Mouse (Mus musculus): ENCODE results near the gene Olfr1022. TPM values are rescaled to one million over a fixed set of nuclear protein-coding genes. Genes with fewer than 3 reads are reported as not detected.

The Olfr1022 gene
- not detected in 2 replicates for polyA plus RNA-seq (2015; fragmentation: Nextera tagmentation; extraction: Ambion mirVana)

DNA sequence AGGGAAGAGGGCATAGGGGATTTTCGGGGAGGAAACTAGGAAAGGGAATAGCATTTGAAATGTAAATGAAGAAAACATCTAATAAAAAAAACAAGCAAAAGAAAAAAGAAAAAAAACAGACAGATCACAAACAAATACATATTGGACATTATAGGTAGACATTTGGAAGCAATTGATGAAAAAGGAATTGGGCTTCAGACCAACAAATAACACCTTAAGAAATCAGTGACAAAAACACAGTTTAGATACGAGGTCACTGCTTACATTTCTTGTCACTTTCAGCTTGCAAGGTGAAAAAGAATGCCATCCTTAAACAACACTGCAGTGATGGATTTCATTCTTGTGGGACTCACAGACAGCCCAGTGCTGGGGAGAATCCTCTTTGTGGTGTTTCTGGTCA lies at the start of gene Olfr1022:
Gene Olfr1022 (plus strand): TSS at position 301 of the 400 bp plus-strand sequence.
- Histone ChIP-seq H3K27ac (replicated peaks) (no peak within 1 kb of the TSS), H3K4me2 (no peak within 1 kb of the TSS), H3K9ac (no peak within 1 kb of the TSS), H3K27me3 (no peaks in the 10 kb centered on the region), H3K4me3 (no peak within 1 kb of the TSS), H3K4me1 (replicated peaks) (no peaks in the 10 kb centered on the region), H3K36me3 (no peaks in the 10 kb centered on the region), H3K9me3 (no peaks in the 10 kb centered on the region)
- ATAC-seq (ENCODE audit: low FRiP score, low read depth), result no peak
- 73% methylated on average over 2 of the region's 2 CpGs for WGBS

- H3K36me3 ChIP-seq, result no peaks in the 10 kb centered on the region
- H3K4me2 ChIP-seq, result no peak within 1 kb of the TSS
- no peak for ATAC-seq (ENCODE audit: low FRiP score, low read depth)
- H3K9ac ChIP-seq, result no peak within 1 kb of the TSS
- H3K9me3 ChIP-seq, result no peaks in the 10 kb centered on the region
- no peaks in the 10 kb centered on the region for H3K4me1 ChIP-seq (replicated peaks)
- H3K4me3 ChIP-seq, result no peak within 1 kb of the TSS
- H3K27ac ChIP-seq (replicated peaks), result no peak within 1 kb of the TSS
- no peaks in the 10 kb centered on the region for H3K27me3 ChIP-seq
These were observed 23.0 kb upstream of the Olfr1022 start, which contains the start of gene Olfr1019 for GRCm38 (mm10) chr2:85845383-85845782. Gene Olfr1019, minus strand, starts transcription at chr2:85845483.

DNA sequence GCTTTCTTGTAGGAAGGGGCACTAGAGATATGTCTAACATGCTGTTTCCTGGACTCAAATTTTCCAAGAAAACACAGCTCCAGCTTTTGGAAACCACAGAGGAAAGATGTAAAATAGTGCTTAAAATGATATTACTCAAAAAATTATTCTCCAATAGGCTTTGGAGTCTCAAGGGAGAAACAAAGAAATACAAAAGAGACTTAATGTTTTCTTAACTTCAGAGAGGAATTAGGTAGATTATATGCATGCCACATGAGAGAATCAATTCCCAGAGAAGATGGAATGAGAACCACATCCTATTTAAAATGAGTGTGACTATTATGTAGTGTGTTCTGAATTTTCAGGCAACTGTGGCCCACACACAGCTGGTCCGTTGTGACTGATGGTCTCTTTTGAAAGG lies 21.7 kb upstream of the Olfr1022 start, which contains the start of gene Olfr1020:
Gene Olfr1020 (plus strand): TSS at position 301 of the 400 bp plus-strand sequence.
- H3K9ac ChIP-seq, result no peak within 1 kb of the TSS
- H3K9me3 ChIP-seq, result no peaks in the 10 kb centered on the region
- no peak for ATAC-seq (ENCODE audit: low FRiP score, low read depth)
- no peaks in the 10 kb centered on the region for H3K27me3 ChIP-seq
- no peaks in the 10 kb centered on the region for H3K4me1 ChIP-seq (replicated peaks)
- H3K4me3 ChIP-seq, result no peak within 1 kb of the TSS
- 87% methylated on average over 1 of the region's 1 CpGs for WGBS
- H3K4me2 ChIP-seq, result no peak within 1 kb of the TSS
- no peaks in the 10 kb centered on the region for H3K36me3 ChIP-seq
- H3K27ac ChIP-seq (replicated peaks), result no peak within 1 kb of the TSS

DNA sequence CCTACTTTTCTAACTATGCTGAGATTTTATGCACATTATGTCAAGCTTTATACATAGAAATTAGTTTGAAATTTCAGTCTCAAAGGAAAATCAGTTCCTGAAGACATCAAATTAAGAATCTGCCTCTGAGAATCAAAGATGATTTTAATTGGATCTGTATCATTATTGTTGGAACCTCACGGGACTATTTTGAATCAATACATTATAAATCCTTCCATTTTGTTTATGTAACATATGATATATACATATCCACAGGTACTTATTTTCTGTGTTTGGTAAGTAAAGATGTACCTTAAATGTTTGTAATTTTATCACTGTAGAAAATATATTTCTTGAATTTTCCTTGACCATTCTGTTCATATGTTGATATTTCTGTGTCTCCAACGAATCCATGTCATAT lies 16.9 kb downstream of the Olfr1022 start, which contains the start of gene Olfr1023:
Gene Olfr1023 (plus strand): TSS at position 301 of the 400 bp plus-strand sequence.
- no peak within 1 kb of the TSS for H3K9ac ChIP-seq
- H3K36me3 ChIP-seq, result no peaks in the 10 kb centered on the region
- no peak within 1 kb of the TSS for H3K4me3 ChIP-seq
- no peaks in the 10 kb centered on the region for H3K4me1 ChIP-seq (replicated peaks)
- no peaks in the 10 kb centered on the region for H3K9me3 ChIP-seq
- H3K27me3 ChIP-seq, result no peaks in the 10 kb centered on the region
- H3K27ac ChIP-seq (replicated peaks), result no peak within 1 kb of the TSS
- 83% methylated on average over 2 of the region's 2 CpGs for WGBS
- ATAC-seq (ENCODE audit: low FRiP score, low read depth), result no peak
- H3K4me2 ChIP-seq, result no peak within 1 kb of the TSS

DNA sequence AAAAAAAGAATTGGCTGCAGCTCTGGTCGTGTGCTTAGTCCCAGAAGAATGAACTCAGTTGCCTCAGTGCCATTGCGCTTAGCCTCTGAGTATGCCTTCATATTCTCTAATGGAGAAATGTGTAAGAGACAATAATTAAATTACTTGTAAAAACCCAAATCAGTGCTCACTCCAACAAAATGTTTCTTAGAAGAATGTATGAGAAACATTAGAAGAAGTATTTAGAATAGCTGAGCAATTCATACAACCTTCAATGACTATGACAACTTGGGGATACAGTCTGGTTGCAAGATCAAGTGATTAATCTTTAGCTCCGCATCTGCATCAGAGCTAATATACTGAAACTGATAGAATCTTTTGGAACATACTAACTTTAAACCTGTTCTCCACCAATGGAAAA lies 36.6 kb downstream of the Olfr1022 start, which contains the start of gene Olfr1024:
Gene Olfr1024 (minus strand): TSS at position 101 of the 400 bp plus-strand sequence.
- Histone ChIP-seq H3K27me3 (no peaks in the 10 kb centered on the region), H3K4me2 (no peak within 1 kb of the TSS), H3K4me3 (no peak within 1 kb of the TSS), H3K9ac (no peak within 1 kb of the TSS), H3K36me3 (no peaks in the 10 kb centered on the region), H3K9me3 (no peaks in the 10 kb centered on the region; the same call in 1 of the 2 replicates), H3K27ac (replicated peaks) (no peak within 1 kb of the TSS), H3K4me1 (replicated peaks) (no peaks in the 10 kb centered on the region)
- 89% methylated on average over 3 of the region's 3 CpGs for WGBS
- no peak for ATAC-seq (ENCODE audit: low FRiP score, low read depth)

GRCm38 (mm10) chr2:85913197-85913596 lies 44.8 kb downstream of the Olfr1022 start:
- H3K36me3 ChIP-seq, result no peaks in the 10 kb centered on the region
- H3K27me3 ChIP-seq, result no peaks in the 10 kb centered on the region
- H3K4me1 ChIP-seq (replicated peaks), result no peaks in the 10 kb centered on the region
- H3K4me2 ChIP-seq, result no peak overlapping the region
- no peaks in the 10 kb centered on the region for H3K9me3 ChIP-seq
- no peak overlapping the region for H3K4me3 ChIP-seq
- no peak overlapping the region for H3K9ac ChIP-seq
- no peak overlapping the region for H3K27ac ChIP-seq (replicated peaks)
- ATAC-seq (ENCODE audit: low FRiP score, low read depth), result no peak

- no peak for ATAC-seq (ENCODE audit: low FRiP score, low read depth)
- WGBS, result 54% methylated on average over 1 of the region's 1 CpGs
- H3K9ac ChIP-seq, result no peak within 1 kb of the TSS
- H3K9me3 ChIP-seq, result no peaks in the 10 kb centered on the region
- H3K27me3 ChIP-seq, result no peaks in the 10 kb centered on the region
- no peaks in the 10 kb centered on the region for H3K36me3 ChIP-seq
- H3K4me3 ChIP-seq, result no peak within 1 kb of the TSS
- H3K4me1 ChIP-seq (replicated peaks), result no peaks in the 10 kb centered on the region
- no peak within 1 kb of the TSS for H3K4me2 ChIP-seq
- no peak within 1 kb of the TSS for H3K27ac ChIP-seq (replicated peaks)
These were observed 46.5 kb downstream of the Olfr1022 start, which contains the start of gene Olfr1025-ps1 for GRCm38 (mm10) chr2:85914893-85915292. Gene Olfr1025-ps1, plus strand, starts transcription at chr2:85915193.

Other genes starting within 250 kb of the Olfr1022 start
- not detected in 2 replicates for gene Olfr1002, start 217.9 kb upstream of the Olfr1022 start, polyA plus RNA-seq (2015; fragmentation: Nextera tagmentation; extraction: Ambion mirVana)
- not detected in 2 replicates for gene Olfr154, start 204.1 kb upstream of the Olfr1022 start, polyA plus RNA-seq (2015; fragmentation: Nextera tagmentation; extraction: Ambion mirVana)
- gene Olfr1006, start 189.8 kb upstream of the Olfr1022 start, polyA plus RNA-seq (2015; fragmentation: Nextera tagmentation; extraction: Ambion mirVana), result not detected in 2 replicates
- gene Olfr1008, start 179.2 kb upstream of the Olfr1022 start, polyA plus RNA-seq (2015; fragmentation: Nextera tagmentation; extraction: Ambion mirVana), result not detected in 2 replicates
- gene Olfr1009, start 153.2 kb upstream of the Olfr1022 start, polyA plus RNA-seq (2015; fragmentation: Nextera tagmentation; extraction: Ambion mirVana), result not detected in 2 replicates
- not detected in 2 replicates for gene Olfr1012, start 105.8 kb upstream of the Olfr1022 start, polyA plus RNA-seq (2015; fragmentation: Nextera tagmentation; extraction: Ambion mirVana)
- gene Olfr1013, start 101.5 kb upstream of the Olfr1022 start, polyA plus RNA-seq (2015; fragmentation: Nextera tagmentation; extraction: Ambion mirVana), result not detected in 2 replicates
- not detected in 2 replicates for gene Olfr1014, start 95.9 kb upstream of the Olfr1022 start, polyA plus RNA-seq (2015; fragmentation: Nextera tagmentation; extraction: Ambion mirVana)
- not detected in 2 replicates for gene Olfr1015, start 86.6 kb upstream of the Olfr1022 start, polyA plus RNA-seq (2015; fragmentation: Nextera tagmentation; extraction: Ambion mirVana)
- gene Olfr1016, start 66.0 kb upstream of the Olfr1022 start, polyA plus RNA-seq (2015; fragmentation: Nextera tagmentation; extraction: Ambion mirVana), result not detected in 2 replicates
- not detected in 2 replicates for gene Olfr1018, start 50.1 kb upstream of the Olfr1022 start, polyA plus RNA-seq (2015; fragmentation: Nextera tagmentation; extraction: Ambion mirVana)
- gene Olfr1019, start 23.1 kb upstream of the Olfr1022 start, polyA plus RNA-seq (2015; fragmentation: Nextera tagmentation; extraction: Ambion mirVana), result not detected in 2 replicates
- gene Olfr1020, start 21.6 kb upstream of the Olfr1022 start, polyA plus RNA-seq (2015; fragmentation: Nextera tagmentation; extraction: Ambion mirVana), result not detected in 2 replicates
- gene Olfr1023, start 17.0 kb downstream of the Olfr1022 start, polyA plus RNA-seq (2015; fragmentation: Nextera tagmentation; extraction: Ambion mirVana), result not detected in 2 replicates
- gene Olfr1024, start 36.5 kb downstream of the Olfr1022 start, polyA plus RNA-seq (2015; fragmentation: Nextera tagmentation; extraction: Ambion mirVana), result not detected in 2 replicates
- not detected in 2 replicates for gene Olfr1025-ps1, start 46.6 kb downstream of the Olfr1022 start, polyA plus RNA-seq (2015; fragmentation: Nextera tagmentation; extraction: Ambion mirVana)
- not detected in 2 replicates for gene Olfr1026, start 53.0 kb downstream of the Olfr1022 start, polyA plus RNA-seq (2015; fragmentation: Nextera tagmentation; extraction: Ambion mirVana)
- gene Olfr1028, start 81.8 kb downstream of the Olfr1022 start, polyA plus RNA-seq (2015; fragmentation: Nextera tagmentation; extraction: Ambion mirVana), result not detected in 2 replicates
- gene Olfr1029, start 105.3 kb downstream of the Olfr1022 start, polyA plus RNA-seq (2015; fragmentation: Nextera tagmentation; extraction: Ambion mirVana), result not detected in 2 replicates
- not detected in 2 replicates for gene Olfr1030, start 110.7 kb downstream of the Olfr1022 start, polyA plus RNA-seq (2015; fragmentation: Nextera tagmentation; extraction: Ambion mirVana)
- not detected in 2 replicates for gene Olfr1031, start 121.7 kb downstream of the Olfr1022 start, polyA plus RNA-seq (2015; fragmentation: Nextera tagmentation; extraction: Ambion mirVana)
- not detected in 2 replicates for gene Olfr1032, start 136.9 kb downstream of the Olfr1022 start, polyA plus RNA-seq (2015; fragmentation: Nextera tagmentation; extraction: Ambion mirVana)
- 0.25 TPM in 1 of 2 replicates, not detected in the other for gene Olfr1033, start 152.0 kb downstream of the Olfr1022 start, polyA plus RNA-seq (2015; fragmentation: Nextera tagmentation; extraction: Ambion mirVana)
- gene Olfr1034, start 177.3 kb downstream of the Olfr1022 start, polyA plus RNA-seq (2015; fragmentation: Nextera tagmentation; extraction: Ambion mirVana), result not detected in 2 replicates
- gene Olfr1036, start 205.4 kb downstream of the Olfr1022 start, polyA plus RNA-seq (2015; fragmentation: Nextera tagmentation; extraction: Ambion mirVana), result not detected in 2 replicates
- not detected in 2 replicates for gene Olfr1037, start 218.8 kb downstream of the Olfr1022 start, polyA plus RNA-seq (2015; fragmentation: Nextera tagmentation; extraction: Ambion mirVana)